Mouse (Mus musculus): Measurements from ENCODE around the gene Adamtsl4.

- TF ChIP-seq CTCF (IDR thresholded peaks at IDR 0.05) (no peak), POLR2A (IDR thresholded peaks at IDR 0.05; ENCODE audit: insufficient read depth, low read depth, low read length) (no peak)
Observed at GRCm38 (mm10) chr3:95677420-95678090, 10.2 kb downstream of the Adamtsl4 start.
